Mouse (Mus musculus): ENCODE measurements at regions not wholly inside any gene's neighbourhood (a gene's known extent, or its start where the extent isn't known, plus 50 kb on each side); places are given as distances from the start of the nearest gene placed in this dataset.
A peak's percentile ranks its signal among the peaks of the same experiment; 100 is the strongest.
"Not testable (repeated sequence)": the region's sequence is repeated elsewhere in the genome, so short reads cannot be mapped to it uniquely, and the experiment has no call there.

DNA sequence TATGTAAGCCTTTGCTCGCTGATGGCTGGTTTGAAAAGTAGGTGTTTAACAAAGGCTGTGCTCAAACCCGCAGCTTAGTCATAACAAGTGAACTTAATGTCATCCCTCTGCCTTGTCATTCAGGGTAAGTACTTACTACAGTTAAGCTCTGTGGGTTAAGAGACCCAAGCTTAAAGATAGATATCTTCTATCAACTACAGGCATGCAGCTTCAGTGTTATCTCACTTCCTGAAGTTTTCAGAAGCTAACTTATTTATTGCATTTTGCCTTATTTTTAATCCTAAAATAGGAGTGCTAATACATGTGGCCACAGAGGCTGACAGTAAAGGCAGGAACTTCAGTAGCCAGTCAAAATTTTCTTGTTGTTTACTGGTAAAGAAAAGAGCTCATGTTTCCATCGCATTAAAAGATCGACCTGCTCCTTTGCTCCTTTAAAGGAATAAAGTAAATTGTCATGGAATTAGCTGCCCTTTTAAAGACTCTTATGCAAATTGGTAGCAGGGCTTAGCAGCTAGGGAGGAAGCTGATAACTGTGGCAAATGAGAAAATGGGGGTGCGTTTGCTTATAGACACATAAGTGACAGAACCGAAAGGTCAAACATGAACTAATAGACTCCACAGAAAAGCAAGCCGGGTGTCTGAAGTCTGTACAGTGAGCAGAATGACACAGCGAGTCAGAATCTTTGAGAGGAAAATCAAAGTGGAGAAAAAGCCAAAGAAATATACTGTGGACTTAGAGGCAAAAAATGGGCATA is 55.9 kb upstream of the Inpp4b start:
- no peak overlapping the region for H3K4me3 ChIP-seq
- WGBS, result 75% methylated on average over 8 of the region's 8 CpGs
- no peak overlapping the region for H3K27ac ChIP-seq
- H3K9me3 ChIP-seq, result no peaks in the 10 kb centered on the region
- H3K9ac ChIP-seq, result no peak overlapping the region
- H3K27me3 ChIP-seq, result no peaks in the 10 kb centered on the region
- no peak for ATAC-seq (ENCODE audit: low FRiP score)
- no peaks in the 10 kb centered on the region for H3K4me1 ChIP-seq (replicated peaks)
- no peaks in the 10 kb centered on the region for H3K36me3 ChIP-seq
- no peak overlapping the region for H3K4me2 ChIP-seq

DNA sequence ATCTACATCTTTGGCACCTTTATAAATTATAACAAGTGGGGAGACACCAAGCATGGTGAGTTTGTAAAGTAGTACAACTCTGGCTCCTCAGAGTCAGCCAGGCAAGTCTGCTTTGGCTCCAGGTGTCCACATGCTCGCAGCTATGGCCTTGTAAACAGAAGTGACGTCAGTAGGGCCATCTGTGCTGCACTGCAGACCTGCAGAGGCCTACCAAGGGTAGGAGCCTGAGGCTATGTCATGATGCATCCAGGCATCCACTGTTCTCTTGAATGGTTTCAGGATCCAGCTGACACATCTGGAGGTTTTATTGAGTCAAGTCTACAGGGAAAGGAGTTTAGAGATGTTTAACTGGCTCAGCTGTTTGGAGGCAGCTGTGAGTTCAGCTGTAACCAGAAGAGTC is 82.3 kb upstream of the Inpp4b start:
- Histone ChIP-seq H3K9ac (no peak overlapping the region), H3K4me2 (no peak overlapping the region), H3K27me3 (no peaks in the 10 kb centered on the region), H3K36me3 (no peaks in the 10 kb centered on the region), H3K4me3 (no peak overlapping the region), H3K4me1 (replicated peaks) (no peaks in the 10 kb centered on the region), H3K9me3 (no peaks in the 10 kb centered on the region), H3K27ac (no peak overlapping the region)
- 58% methylated on average over 2 of the region's 2 CpGs for WGBS
- ATAC-seq (ENCODE audit: low FRiP score), result no peak

GRCm38 (mm10) chr8:81223872-81224271 is 118.5 kb upstream of the Inpp4b start:
- H3K4me3 ChIP-seq, result no peak overlapping the region
- 90% methylated on average over 3 of the region's 3 CpGs for WGBS
- no peak overlapping the region for H3K4me2 ChIP-seq
- H3K9me3 ChIP-seq, result no peaks in the 10 kb centered on the region
- H3K4me1 ChIP-seq (replicated peaks), result no peaks in the 10 kb centered on the region
- H3K27me3 ChIP-seq, result no peaks in the 10 kb centered on the region
- no peak for ATAC-seq (ENCODE audit: low FRiP score)
- no peaks in the 10 kb centered on the region for H3K36me3 ChIP-seq
- H3K27ac ChIP-seq, result no peak overlapping the region
- no peak overlapping the region for H3K9ac ChIP-seq

GRCm38 (mm10) chr8:81187061-81187790 is 155.1 kb upstream of the Inpp4b start:
- not testable (repeated sequence) for H3K27ac ChIP-seq; H3K4me2 ChIP-seq; H3K9ac ChIP-seq; H3K9me3 ChIP-seq; H3K4me1 ChIP-seq (replicated peaks); ATAC-seq (ENCODE audit: low FRiP score); H3K4me3 ChIP-seq; H3K36me3 ChIP-seq; H3K27me3 ChIP-seq
- 79% methylated on average over 11 of the region's 11 CpGs for WGBS

GRCm38 (mm10) chr8:81175537-81175936 is 160.8 kb upstream of the Usp38 start:
- Histone ChIP-seq H3K9me3 (no peaks in the 10 kb centered on the region), H3K36me3 (no peaks in the 10 kb centered on the region), H3K4me3 (no peak overlapping the region), H3K4me2 (no peak overlapping the region), H3K27ac (no peak overlapping the region), H3K4me1 (replicated peaks) (no peaks in the 10 kb centered on the region), H3K9ac (no peak overlapping the region), H3K27me3 (no peaks in the 10 kb centered on the region)
- WGBS, result 86% methylated on average over 1 of the region's 1 CpGs
- ATAC-seq (ENCODE audit: low FRiP score), result no peak

DNA sequence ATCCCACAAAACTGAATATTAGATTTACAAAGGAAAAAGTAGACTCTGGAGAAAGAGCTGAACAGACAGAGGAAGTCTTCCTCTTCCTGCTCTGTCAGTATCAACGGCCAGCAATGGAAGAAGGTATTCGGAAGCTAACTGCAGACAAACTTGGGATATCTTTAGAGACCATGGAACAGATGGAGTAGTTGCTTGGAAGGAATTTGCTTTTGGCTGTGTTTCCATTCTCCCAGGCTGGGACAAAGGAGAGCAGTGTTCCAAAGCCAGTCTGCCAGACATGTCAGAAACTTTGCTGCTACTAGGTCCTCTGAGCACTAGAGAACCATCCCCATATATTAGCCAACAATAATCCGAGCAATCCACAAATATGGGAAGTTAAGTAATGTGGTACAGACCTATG is 132.5 kb upstream of the Usp38 start:
- Histone ChIP-seq H3K4me2 (no peak overlapping the region), H3K27me3 (no peaks in the 10 kb centered on the region), H3K9ac (no peak overlapping the region), H3K4me3 (no peak overlapping the region), H3K9me3 (0 out of 2 replicates have a peak, but pooled peaks cover 5% of the 10 kb centered on the region), H3K36me3 (no peaks in the 10 kb centered on the region), H3K27ac (no peak overlapping the region), H3K4me1 (replicated peaks) (no peaks in the 10 kb centered on the region)
- ATAC-seq (ENCODE audit: low FRiP score), result no peak
- WGBS, result 89% methylated on average over 3 of the region's 3 CpGs

- Histone ChIP-seq H3K4me2 (no peak overlapping the region), H3K9me3 (no peaks in the 10 kb centered on the region), H3K4me3 (no peak overlapping the region), H3K36me3 (no peaks in the 10 kb centered on the region), H3K27me3 (no peaks in the 10 kb centered on the region), H3K9ac (no peak overlapping the region), H3K27ac (no peak overlapping the region), H3K4me1 (replicated peaks) (no peaks in the 10 kb centered on the region)
- WGBS, result 77% methylated on average over 4 of the region's 4 CpGs
- ATAC-seq (ENCODE audit: low FRiP score), result no peak
Observed at GRCm38 (mm10) chr8:81106763-81107509, 92.2 kb upstream of the Usp38 start.

GRCm38 (mm10) chr8:81098963-81099362 is 84.2 kb upstream of the Usp38 start:
- Histone ChIP-seq H3K9ac (no peak overlapping the region), H3K27me3 (no peaks in the 10 kb centered on the region), H3K4me1 (replicated peaks) (no peaks in the 10 kb centered on the region), H3K9me3 (no peaks in the 10 kb centered on the region), H3K4me3 (no peak overlapping the region), H3K27ac (no peak overlapping the region), H3K36me3 (no peaks in the 10 kb centered on the region), H3K4me2 (no peak overlapping the region)
- ATAC-seq (ENCODE audit: low FRiP score), result no peak
- 82% methylated on average over 2 of the region's 2 CpGs for WGBS

- WGBS, result 57% methylated on average over 9 of the region's 9 CpGs
- no peaks in the 10 kb centered on the region for H3K4me1 ChIP-seq (replicated peaks)
- ATAC-seq (ENCODE audit: low FRiP score), result no peak
- no peaks in the 10 kb centered on the region for H3K9me3 ChIP-seq
- H3K4me3 ChIP-seq, result no peak overlapping the region
- H3K27me3 ChIP-seq, result no peaks in the 10 kb centered on the region
- no peak overlapping the region for H3K4me2 ChIP-seq
- no peak overlapping the region for H3K9ac ChIP-seq
- no peaks in the 10 kb centered on the region for H3K36me3 ChIP-seq
- H3K27ac ChIP-seq, result no peak overlapping the region
Observed at GRCm38 (mm10) chr8:81097076-81097819, 82.5 kb upstream of the Usp38 start.

DNA sequence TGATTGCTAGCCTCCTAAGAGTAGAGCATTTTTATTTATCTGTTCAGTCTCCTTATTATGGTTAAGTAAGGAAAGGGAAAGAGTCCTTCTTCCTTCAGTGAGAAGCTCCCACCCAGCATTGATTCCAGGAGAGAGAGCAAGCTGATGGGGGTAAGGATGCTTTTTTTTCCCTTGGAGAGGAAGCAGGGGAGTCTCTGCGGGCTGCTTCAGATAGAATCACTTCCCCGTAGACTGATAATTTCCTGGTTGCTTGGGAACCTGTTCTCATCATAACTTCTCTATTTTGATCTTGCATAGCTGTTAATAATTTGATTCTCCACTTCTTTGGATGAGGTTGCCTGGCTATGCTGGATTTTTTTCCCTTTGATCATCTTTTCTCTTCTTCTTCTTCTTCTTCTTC is 80.5 kb upstream of the Usp38 start:
- Histone ChIP-seq H3K4me2 (no peak overlapping the region), H3K27me3 (no peaks in the 10 kb centered on the region), H3K27ac (no peak overlapping the region), H3K4me3 (no peak overlapping the region), H3K36me3 (no peaks in the 10 kb centered on the region), H3K9me3 (no peaks in the 10 kb centered on the region), H3K9ac (no peak overlapping the region), H3K4me1 (replicated peaks) (no peaks in the 10 kb centered on the region)
- ATAC-seq (ENCODE audit: low FRiP score), result no peak
- 87% methylated on average over 2 of the region's 2 CpGs for WGBS

DNA sequence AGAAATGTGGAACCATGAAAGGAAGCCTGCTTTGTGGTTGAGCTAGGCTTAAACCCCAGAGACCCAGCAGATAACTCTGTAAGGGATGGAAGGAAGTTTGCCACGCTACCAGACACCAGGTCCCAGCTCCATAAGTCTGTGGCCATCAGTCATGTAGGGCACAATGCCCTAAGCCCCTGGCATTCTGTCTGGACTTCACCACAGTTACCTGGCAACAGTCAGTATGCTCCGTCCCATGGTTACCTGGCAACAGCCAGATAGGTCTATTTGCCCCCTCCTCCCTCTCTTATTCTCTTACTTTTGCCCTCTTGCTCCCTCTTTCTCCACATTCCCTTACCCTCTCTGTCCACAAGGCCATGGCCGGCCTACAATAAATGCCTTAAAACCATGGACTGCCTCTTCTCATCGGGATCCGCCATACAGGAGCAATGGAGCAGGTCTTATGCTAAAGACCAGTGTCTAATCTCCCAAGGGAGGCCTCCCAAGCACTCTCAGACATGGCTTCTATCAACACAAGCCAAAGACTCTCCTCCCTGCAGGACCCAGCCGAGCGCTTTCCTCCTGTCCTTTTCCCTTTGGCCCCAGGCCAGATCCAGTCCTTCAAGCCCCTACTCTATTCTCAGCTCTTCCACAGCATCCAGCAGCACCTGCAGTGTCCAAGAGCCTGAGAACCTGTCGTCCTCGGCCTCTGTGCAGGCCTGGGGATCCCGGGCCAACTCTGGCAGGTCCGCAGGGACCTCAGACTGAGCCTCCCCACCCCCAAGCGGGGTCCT is 66.3 kb upstream of the Usp38 start:
- H3K9ac ChIP-seq, result no peak overlapping the region
- H3K4me1 ChIP-seq (replicated peaks), result 0 out of 2 replicates have a peak, but pooled peaks cover 6% of the 10 kb centered on the region
- H3K27me3 ChIP-seq, result no peaks in the 10 kb centered on the region
- H3K27ac ChIP-seq, result no peak overlapping the region
- H3K4me2 ChIP-seq, result no peak overlapping the region
- ATAC-seq (ENCODE audit: low FRiP score), result peak; percentile 52
- 61% methylated on average over 12 of the region's 12 CpGs for WGBS
- H3K4me3 ChIP-seq, result no peak overlapping the region
- H3K9me3 ChIP-seq, result no peaks in the 10 kb centered on the region
- H3K36me3 ChIP-seq, result no peaks in the 10 kb centered on the region
